Mouse (Mus musculus) bone marrow macrophage, adult 2 months (primary cell): ENCODE measurements at regions not wholly inside any gene's neighbourhood (a gene's known extent, or its start where the extent isn't known, plus 50 kb on each side); places are given as distances from the start of the nearest gene placed in this dataset.

Experiments
- CTCF ChIP-seq: IDR thresholded peaks from 2 replicates; pipeline ENCODE4 v1.5.1; 2012; ENCODE audit warnings: low read depth, mild to moderate bottlenecking, low read length, moderate library complexity
- POLR2A ChIP-seq: IDR thresholded peaks from 2 replicates; pipeline ENCODE4 v1.6.1; 2012; ENCODE audit warnings: mild to moderate bottlenecking, low read depth, low read length, borderline replicate concordance

GRCm38 (mm10) chr3:149097026-149097425 lies 106.7 kb upstream of the Adgrl2 start:
- no peak for TF ChIP-seq CTCF
- TF ChIP-seq POLR2A: no peak
